Mouse (Mus musculus) stomach, postnatal 0 days (tissue): ENCODE data around the gene Bcar3. TPM values are rescaled to one million over a fixed set of nuclear protein-coding genes. Genes with fewer than 3 reads are reported as not detected.

Experiments used
- ATAC-seq: fragments of 200-750 bp; cut with Nextera tagmentation; 2 replicates; pipeline ENCODE4 v1.8.0; 2017; ENCODE audit not compliant: low FRiP score, low TSS enrichment
- DNase-seq: peaks from one replicate; pipeline ENCODE4 v3.0.0-alpha.2; 2016; ENCODE audit warnings: low spot score
- H3K27ac ChIP-seq: fragments of 300-500 bp; sonication (generic); replicated peaks from 2 replicates; pipeline ENCODE4 v1.5.1; 2014; ENCODE audit warnings: mild to moderate bottlenecking, control low read depth
- H3K27me3 ChIP-seq: fragments of 300-500 bp; sonication (generic); 2 replicates; pipeline ENCODE4 v1.6.1; 2014; ENCODE audit warnings: low read length; ENCODE audit not compliant: control insufficient read depth, insufficient read depth
- H3K36me3 ChIP-seq: fragments of 300-500 bp; sonication (generic); 2 replicates; pipeline ENCODE4 v1.6.1; 2014; ENCODE audit warnings: low read length, mixed read lengths; ENCODE audit not compliant: control insufficient read depth, insufficient read depth
- H3K4me1 ChIP-seq: fragments of 300-500 bp; sonication (generic); replicated peaks from 2 replicates; pipeline ENCODE4 v1.6.1; 2014; ENCODE audit warnings: antibody characterized with exemption; ENCODE audit not compliant: control insufficient read depth, insufficient read depth
- H3K4me2 ChIP-seq: fragments of 300-500 bp; sonication (generic); replicated peaks from 2 replicates; pipeline ENCODE4 v1.6.1; 2014; ENCODE audit warnings: low read depth, mild to moderate bottlenecking, control low read depth, moderate library complexity
- H3K4me3 ChIP-seq: fragments of 300-500 bp; sonication (generic); 2 replicates; pipeline ENCODE4 v1.5.1; 2014; ENCODE audit warnings: low read depth, low read length, control low read depth
- H3K9ac ChIP-seq: fragments of 300-500 bp; sonication (generic); 2 replicates; pipeline ENCODE4 v1.6.1; 2014; ENCODE audit warnings: mild to moderate bottlenecking, low read length, control low read depth, mixed read lengths
- H3K9me3 ChIP-seq: fragments of 300-500 bp; sonication (generic); 2 replicates; pipeline ENCODE4 v1.6.1; 2016; ENCODE audit warnings: low read length; ENCODE audit not compliant: control insufficient read depth
- CTCF ChIP-seq: IDR thresholded peaks from 2 replicates; pipeline ENCODE4 v1.5.1; 2016; ENCODE audit warnings: antibody characterized with exemption, low read depth, mild to moderate bottlenecking, moderate library complexity
- EP300 ChIP-seq: optimal IDR thresholded peaks from 2 replicates; pipeline ENCODE3; 2016; ENCODE audit warnings: antibody characterized with exemption
- WGBS: fragments of 180-500 bp; shearing (Covaris S2); extraction: QIAGEN DNeasy Blood & Tissue Kit; methylation state at CpG from one replicate; pipeline ENCODE4 v1.1.7; 2014; 5-methylcytosine and 5-hydroxymethylcytosine counted together
- polyA plus RNA-seq: library from polyadenylated mRNA; unstranded; fragments of >200 nt; fragmentation: Nextera tagmentation; extraction: Ambion mirVana; gene quantifications from 2 replicates; pipeline ENCODE4 v1.2.1, GENCODE M21; 2015

Bcar3 gene
- polyA plus RNA-seq, 1 experiment from 2014 or later = 12.6 TPM

GRCm38 (mm10) chr3:122538851-122539250 lies 244.9 kb downstream of the Bcar3 start:
- ATAC-seq = peak; percentile 69; the same call in 1 of the 2 replicates

GRCm38 (mm10) chr3:122539961-122540690 lies 246.2 kb downstream of the Bcar3 start:
- 71% methylated on average over 17 of the region's 17 CpGs for WGBS
- no peak overlapping the region for H3K9ac ChIP-seq

More at GRCm38 (mm10) chr3:122538851-122539250, 244.9 kb downstream of the Bcar3 start:
- Histone ChIP-seq H3K9ac (no peak overlapping the region), H3K4me3 (no peak overlapping the region), H3K4me1 (no peaks in the 10 kb centered on the region), H3K27ac (no peak overlapping the region), H3K4me2 (no peak overlapping the region), H3K9me3 (no peaks in the 10 kb centered on the region), H3K27me3 (no peaks in the 10 kb centered on the region), H3K36me3 (peaks cover 17% of the 10 kb centered on the region)
- WGBS = 43% methylated on average over 2 of the region's 2 CpGs
- TF ChIP-seq EP300 (no peak), CTCF (no peak)
- no peak for DNase-seq

GRCm38 (mm10) chr3:122540918-122541317 lies 247.0 kb downstream of the Bcar3 start:
- Histone ChIP-seq H3K4me3 (no peak overlapping the region), H3K36me3 (peaks cover 25% of the 10 kb centered on the region), H3K27ac (no peak overlapping the region), H3K9me3 (no peaks in the 10 kb centered on the region), H3K9ac (no peak overlapping the region), H3K4me2 (no peak overlapping the region), H3K4me1 (no peaks in the 10 kb centered on the region), H3K27me3 (no peaks in the 10 kb centered on the region)
- WGBS = 69% methylated on average over 4 of the region's 4 CpGs
- ATAC-seq (no peak), DNase-seq (no peak)
- TF ChIP-seq EP300 (no peak), CTCF (no peak)

More at GRCm38 (mm10) chr3:122539961-122540690, 246.2 kb downstream of the Bcar3 start:
- H3K4me3 ChIP-seq = no peak overlapping the region
- H3K4me1 ChIP-seq = no peaks in the 10 kb centered on the region
- H3K4me2 ChIP-seq = no peak overlapping the region
- no peak overlapping the region for H3K27ac ChIP-seq
- no peaks in the 10 kb centered on the region for H3K27me3 ChIP-seq
- DNase-seq (no peak), ATAC-seq (no peak)
- TF ChIP-seq CTCF (no peak), EP300 (no peak)
- H3K9me3 ChIP-seq = no peaks in the 10 kb centered on the region
- peaks cover 25% of the 10 kb centered on the region for H3K36me3 ChIP-seq

GRCm38 (mm10) chr3:122545346-122545745 lies 251.4 kb downstream of the Bcar3 start:
- H3K9me3 ChIP-seq = no peaks in the 10 kb centered on the region
- DNase-seq (no peak), ATAC-seq (no peak)
- H3K36me3 ChIP-seq = peaks cover 19% of the 10 kb centered on the region
- WGBS = 78% methylated on average over 2 of the region's 2 CpGs
- TF ChIP-seq EP300 = no peak
- TF ChIP-seq CTCF = no peak
- no peak overlapping the region for H3K4me2 ChIP-seq
- no peak overlapping the region for H3K4me3 ChIP-seq
- H3K27ac ChIP-seq = no peak overlapping the region
- H3K27me3 ChIP-seq = no peaks in the 10 kb centered on the region
- H3K4me1 ChIP-seq = no peaks in the 10 kb centered on the region
- H3K9ac ChIP-seq = no peak overlapping the region

GRCm38 (mm10) chr3:122547469-122547868 lies 253.5 kb downstream of the Bcar3 start:
- 72% methylated on average over 4 of the region's 4 CpGs for WGBS
- H3K4me3 ChIP-seq = no peak overlapping the region
- H3K4me1 ChIP-seq = no peaks in the 10 kb centered on the region

GRCm38 (mm10) chr3:122551174-122551573 lies 257.2 kb downstream of the Bcar3 start:
- TF ChIP-seq EP300 (no peak), CTCF (no peak)
- no peak overlapping the region for H3K4me2 ChIP-seq
- no peaks in the 10 kb centered on the region for H3K27me3 ChIP-seq
- H3K4me3 ChIP-seq = no peak overlapping the region
- DNase-seq (no peak), ATAC-seq (no peak)
- 89% methylated on average over 3 of the region's 3 CpGs for WGBS
- H3K4me1 ChIP-seq = no peaks in the 10 kb centered on the region
- H3K27ac ChIP-seq = no peak overlapping the region
- H3K9ac ChIP-seq = no peak overlapping the region
- H3K9me3 ChIP-seq = no peaks in the 10 kb centered on the region
- no peaks in the 10 kb centered on the region for H3K36me3 ChIP-seq

More at GRCm38 (mm10) chr3:122547469-122547868, 253.5 kb downstream of the Bcar3 start:
- Histone ChIP-seq H3K36me3 (peaks cover 11% of the 10 kb centered on the region), H3K9ac (no peak overlapping the region), H3K9me3 (no peaks in the 10 kb centered on the region), H3K4me2 (no peak overlapping the region), H3K27me3 (no peaks in the 10 kb centered on the region), H3K27ac (no peak overlapping the region)
- no peak for TF ChIP-seq CTCF
- no peak for TF ChIP-seq EP300
- DNase-seq (no peak), ATAC-seq (no peak)
